Mouse (Mus musculus): ENCODE measurements around the gene Drc3. TPM values are rescaled to one million over a fixed set of nuclear protein-coding genes. Genes with fewer than 3 reads are reported as not detected.

The Drc3 gene
- total RNA-seq (2014; rRNA removed), result 9.2 and 14.1 TPM in 2 replicates
- 7.1 and 8.6 TPM in 2 replicates for polyA plus RNA-seq (2015; fragmentation: Nextera tagmentation; extraction: Ambion mirVana)

GRCm38 (mm10) chr11:60352559-60353411, at the start of gene Drc3, which contains the start of gene Tom1l2:
Gene Drc3, plus strand, starts transcription at chr11:60353329.
Gene Tom1l2, minus strand, starts transcription at chr11:60352905.
- Histone ChIP-seq H3K27me3 (ENCODE audit: insufficient read depth, low read length) (no peaks in the 10 kb centered on the region), H3K4me1 (ENCODE audit: insufficient read depth, low read length) (peaks cover 8% of the 10 kb centered on the region; the same call in 1 of the 2 replicates), H3K9me3 (ENCODE audit: low read length) (no peaks in the 10 kb centered on the region), H3K9ac (replicated peaks; ENCODE audit: low read length, poor library complexity, severe bottlenecking) (peak within 1 kb of the TSS; percentile 55), H3K4me3 (ENCODE audit: low read depth, low read length) (peak within 1 kb of the TSS; percentile 52), H3K27ac (ENCODE audit: low read depth, low read length) (peak within 1 kb of the TSS; percentile 57), H3K4me2 (ENCODE audit: low read depth, low read length, poor library complexity, severe bottlenecking) (peak within 1 kb of the TSS; percentile 90), H3K36me3 (ENCODE audit: insufficient read depth, low read length) (no peaks in the 10 kb centered on the region)
- WGBS, result under 1% methylated on average over 57 of the region's 57 CpGs
- ATAC-seq (ENCODE audit: low FRiP score), result peak; percentile 100
- no peak for TF ChIP-seq CTCF (IDR thresholded peaks at IDR 0.05)
- DNase-seq (ENCODE audit: low spot score), result peak; percentile 100

GRCm38 (mm10) chr11:60303497-60303896, 49.6 kb upstream of the Drc3 start:
- ATAC-seq (ENCODE audit: low FRiP score), result no peak
- peak; percentile 54 for DNase-seq (ENCODE audit: low spot score)

GRCm38 (mm10) chr11:60305611-60306010, 47.5 kb upstream of the Drc3 start:
- peak; percentile 50 for TF ChIP-seq CTCF (IDR thresholded peaks at IDR 0.05)
- H3K4me2 ChIP-seq (ENCODE audit: low read depth, low read length, poor library complexity, severe bottlenecking), result no peak overlapping the region
- no peaks in the 10 kb centered on the region for H3K9me3 ChIP-seq (ENCODE audit: low read length)
- H3K4me3 ChIP-seq (ENCODE audit: low read depth, low read length), result no peak overlapping the region
- ATAC-seq (ENCODE audit: low FRiP score), result no peak
- H3K9ac ChIP-seq (replicated peaks; ENCODE audit: low read length, poor library complexity, severe bottlenecking), result no peak overlapping the region
- H3K27ac ChIP-seq (ENCODE audit: low read depth, low read length), result peak overlapping the region; percentile 67
- WGBS, result 36% methylated on average over 4 of the region's 4 CpGs
- H3K4me1 ChIP-seq (ENCODE audit: insufficient read depth, low read length), result peaks cover 14% of the 10 kb centered on the region
- no peaks in the 10 kb centered on the region for H3K36me3 ChIP-seq (ENCODE audit: insufficient read depth, low read length)
- DNase-seq (ENCODE audit: low spot score), result peak; percentile 36
- H3K27me3 ChIP-seq (ENCODE audit: insufficient read depth, low read length), result no peaks in the 10 kb centered on the region

More at GRCm38 (mm10) chr11:60303497-60303896, 49.6 kb upstream of the Drc3 start:
- TF ChIP-seq CTCF (IDR thresholded peaks at IDR 0.05), result no peak
- Histone ChIP-seq H3K4me1 (ENCODE audit: insufficient read depth, low read length) (peaks cover 10% of the 10 kb centered on the region), H3K9me3 (ENCODE audit: low read length) (no peaks in the 10 kb centered on the region), H3K4me3 (ENCODE audit: low read depth, low read length) (no peak overlapping the region), H3K9ac (replicated peaks; ENCODE audit: low read length, poor library complexity, severe bottlenecking) (no peak overlapping the region), H3K27ac (ENCODE audit: low read depth, low read length) (peak overlapping the region; percentile 27; the same call in 1 of the 2 replicates), H3K4me2 (ENCODE audit: low read depth, low read length, poor library complexity, severe bottlenecking) (no peak overlapping the region), H3K36me3 (ENCODE audit: insufficient read depth, low read length) (no peaks in the 10 kb centered on the region), H3K27me3 (ENCODE audit: insufficient read depth, low read length) (no peaks in the 10 kb centered on the region)
- WGBS, result 60% methylated on average over 2 of the region's 2 CpGs

GRCm38 (mm10) chr11:60306834-60307233, 46.3 kb upstream of the Drc3 start:
- DNase-seq (ENCODE audit: low spot score), result peak; percentile 64
- Histone ChIP-seq H3K27me3 (ENCODE audit: insufficient read depth, low read length) (no peaks in the 10 kb centered on the region), H3K4me3 (ENCODE audit: low read depth, low read length) (no peak overlapping the region), H3K9ac (replicated peaks; ENCODE audit: low read length, poor library complexity, severe bottlenecking) (no peak overlapping the region), H3K4me2 (ENCODE audit: low read depth, low read length, poor library complexity, severe bottlenecking) (no peak overlapping the region), H3K27ac (ENCODE audit: low read depth, low read length) (no peak overlapping the region), H3K9me3 (ENCODE audit: low read length) (no peaks in the 10 kb centered on the region), H3K36me3 (ENCODE audit: insufficient read depth, low read length) (no peaks in the 10 kb centered on the region), H3K4me1 (ENCODE audit: insufficient read depth, low read length) (peaks cover 16% of the 10 kb centered on the region)
- 66% methylated on average over 4 of the region's 4 CpGs for WGBS
- ATAC-seq (ENCODE audit: low FRiP score), result no peak
- TF ChIP-seq CTCF (IDR thresholded peaks at IDR 0.05), result peak; percentile 68

GRCm38 (mm10) chr11:60307375-60307825, 45.7 kb upstream of the Drc3 start:
- Histone ChIP-seq H3K27ac (ENCODE audit: low read depth, low read length) (no peak overlapping the region), H3K4me1 (ENCODE audit: insufficient read depth, low read length) (peaks cover 13% of the 10 kb centered on the region), H3K36me3 (ENCODE audit: insufficient read depth, low read length) (no peaks in the 10 kb centered on the region), H3K4me3 (ENCODE audit: low read depth, low read length) (no peak overlapping the region), H3K4me2 (ENCODE audit: low read depth, low read length, poor library complexity, severe bottlenecking) (no peak overlapping the region), H3K27me3 (ENCODE audit: insufficient read depth, low read length) (no peaks in the 10 kb centered on the region), H3K9ac (replicated peaks; ENCODE audit: low read length, poor library complexity, severe bottlenecking) (no peak overlapping the region), H3K9me3 (ENCODE audit: low read length) (no peaks in the 10 kb centered on the region)
- no peak for DNase-seq (ENCODE audit: low spot score)
- 80% methylated on average over 2 of the region's 2 CpGs for WGBS
- TF ChIP-seq CTCF (IDR thresholded peaks at IDR 0.05), result peak; percentile 43
- no peak for ATAC-seq (ENCODE audit: low FRiP score)

GRCm38 (mm10) chr11:60308061-60308460, 45.1 kb upstream of the Drc3 start:
- no peak for TF ChIP-seq CTCF (IDR thresholded peaks at IDR 0.05)
- Histone ChIP-seq H3K4me2 (ENCODE audit: low read depth, low read length, poor library complexity, severe bottlenecking) (no peak overlapping the region), H3K9me3 (ENCODE audit: low read length) (no peaks in the 10 kb centered on the region), H3K36me3 (ENCODE audit: insufficient read depth, low read length) (no peaks in the 10 kb centered on the region), H3K9ac (replicated peaks; ENCODE audit: low read length, poor library complexity, severe bottlenecking) (no peak overlapping the region), H3K4me1 (ENCODE audit: insufficient read depth, low read length) (peaks cover 13% of the 10 kb centered on the region), H3K27ac (ENCODE audit: low read depth, low read length) (no peak overlapping the region), H3K4me3 (ENCODE audit: low read depth, low read length) (no peak overlapping the region), H3K27me3 (ENCODE audit: insufficient read depth, low read length) (no peaks in the 10 kb centered on the region)
- DNase-seq (ENCODE audit: low spot score) (no peak), ATAC-seq (ENCODE audit: low FRiP score) (no peak)
- WGBS, result 92% methylated on average over 2 of the region's 2 CpGs
